Mouse (Mus musculus): ENCODE data around the gene Actb.
"Not testable (repeated sequence)": the region's sequence is repeated elsewhere in the genome, so short reads cannot be mapped to it uniquely, and the experiment has no call there.

The Actb gene

GRCm38 (mm10) chr5:142902506-142903314 is 3.8 kb downstream of the Actb start:
- DNase-seq (ENCODE audit: low spot score in 2 of 2) = no peak

GRCm38 (mm10) chr5:142901846-142902505 is 4.6 kb downstream of the Actb start:
- DNase-seq (ENCODE audit: low spot score in 2 of 2) = no peak

GRCm38 (mm10) chr5:142901355-142901802 is 5.2 kb downstream of the Actb start:
- peak in 1 of 2 experiments; percentile 49 for DNase-seq (ENCODE audit: low spot score in 2 of 2)

- DNase-seq (ENCODE audit: low spot score in 2 of 2) = no peak
Measured at GRCm38 (mm10) chr5:142900651-142901050, 5.9 kb downstream of the Actb start.

GRCm38 (mm10) chr5:142899932-142900533 is 6.5 kb downstream of the Actb start:
- no peak for DNase-seq (ENCODE audit: low spot score in 2 of 2)

- no peak for DNase-seq (ENCODE audit: low spot score in 2 of 2)
Measured at GRCm38 (mm10) chr5:142899057-142899601, 7.4 kb downstream of the Actb start.

GRCm38 (mm10) chr5:142898316-142898715 is 8.2 kb downstream of the Actb start:
- DNase-seq (ENCODE audit: low spot score in 2 of 2) = no peak

DNA sequence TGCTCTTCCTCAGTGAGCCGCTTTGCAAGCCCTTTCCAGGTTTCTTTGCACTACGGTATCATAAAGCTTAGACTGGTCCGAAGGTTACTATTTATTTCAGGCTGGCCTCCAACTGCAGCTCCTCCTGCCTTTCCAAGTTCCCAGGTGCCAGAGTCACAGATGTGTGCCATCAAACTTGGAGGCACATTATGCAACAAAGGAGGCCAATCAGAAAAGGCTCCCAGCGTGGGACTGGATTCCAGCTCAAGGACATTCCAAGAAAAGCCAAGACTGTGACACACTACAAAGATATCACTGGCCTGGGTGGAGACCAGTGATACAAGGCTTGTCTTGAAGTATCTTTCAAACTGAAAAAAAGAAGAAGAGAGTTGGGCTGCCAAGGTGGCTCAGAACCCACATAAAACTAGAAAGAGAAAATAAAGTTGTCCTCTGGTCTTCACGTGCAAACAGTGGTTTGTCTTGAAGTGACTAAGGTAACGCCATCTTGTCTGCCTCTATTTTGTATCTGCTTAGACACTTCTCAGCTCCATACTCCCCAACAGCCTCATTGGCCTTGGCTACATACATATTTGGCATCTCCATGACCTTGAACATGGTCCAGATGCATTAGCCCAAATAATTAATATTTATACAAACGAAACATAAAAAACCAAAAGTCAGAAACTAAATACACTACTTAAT is 8.8 kb downstream of the Actb start:
- no peak for DNase-seq (ENCODE audit: low spot score in 2 of 2)

GRCm38 (mm10) chr5:142896713-142897112 is 9.8 kb downstream of the Actb start:
- no peak for DNase-seq (ENCODE audit: low spot score in 2 of 2)

DNA sequence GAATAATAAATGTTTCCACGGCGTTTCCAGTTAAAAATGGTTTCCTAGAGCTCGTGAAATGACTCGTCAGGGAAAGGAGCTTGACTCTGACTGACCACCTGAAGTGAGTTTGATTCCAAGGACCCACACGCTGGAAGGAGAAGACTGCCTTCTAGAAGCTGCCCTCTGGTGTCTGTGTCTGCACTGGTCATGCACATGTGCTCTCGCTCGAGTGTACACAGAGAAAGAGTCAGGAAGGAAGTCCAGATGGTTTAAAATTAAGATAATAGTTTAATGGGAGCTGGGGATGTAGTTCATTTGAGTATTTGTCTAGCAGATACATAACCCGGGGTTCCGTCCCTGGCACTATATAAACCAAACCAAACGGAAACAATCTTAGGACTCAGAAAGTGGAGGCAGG is 10.4 kb downstream of the Actb start:
- no peak for DNase-seq (ENCODE audit: low spot score in 2 of 2)

GRCm38 (mm10) chr5:142894918-142895613 is 11.5 kb downstream of the Actb start, which contains the start of gene Fbxl18:
Fbxl18 (minus strand) TSS chr5:142895421.
- peak; percentile 81 to 90 for DNase-seq (ENCODE audit: low spot score in 2 of 2)

DNA sequence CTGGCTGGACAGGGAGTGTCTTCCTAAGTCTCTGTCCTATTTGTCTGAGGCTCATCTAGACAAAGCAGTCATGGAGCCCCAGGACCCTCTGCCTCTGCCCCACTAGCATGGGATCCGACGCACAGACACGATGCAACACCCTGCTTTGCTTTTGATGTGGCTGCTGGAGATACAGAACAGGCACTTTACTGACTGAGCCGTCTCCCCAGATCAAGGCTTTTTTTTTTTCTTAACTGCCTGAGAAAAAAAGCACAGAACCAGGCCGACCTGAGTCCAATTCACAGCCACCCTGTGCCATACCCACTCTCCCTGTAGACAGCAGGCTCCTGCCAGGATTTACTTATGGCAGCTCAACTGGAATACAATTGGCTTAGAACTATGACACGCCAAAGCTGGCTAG is 15.2 kb downstream of the Actb start:
- DNase-seq (ENCODE audit: low spot score in 2 of 2) = no peak

DNA sequence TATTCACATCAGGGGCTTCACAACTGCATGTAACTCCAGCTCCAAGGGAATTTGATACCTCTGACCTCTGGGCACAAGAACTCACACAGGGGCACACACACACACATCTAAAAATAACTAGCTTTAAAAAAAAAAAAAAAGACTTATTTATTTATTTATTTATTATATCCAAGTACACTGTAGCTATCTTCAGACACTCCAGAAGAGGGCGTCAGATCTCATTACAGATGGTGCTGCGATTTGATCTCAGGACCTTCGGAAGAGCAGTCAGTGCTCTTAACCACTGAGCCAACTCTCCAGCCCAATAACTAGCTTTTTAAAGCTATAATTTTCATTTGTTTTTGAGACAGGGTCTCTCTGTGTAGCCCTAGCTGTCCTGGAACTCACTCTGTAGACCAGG is 19.0 kb downstream of the Actb start:
- DNase-seq (ENCODE audit: low spot score in 2 of 2) = not testable (repeated sequence)

DNA sequence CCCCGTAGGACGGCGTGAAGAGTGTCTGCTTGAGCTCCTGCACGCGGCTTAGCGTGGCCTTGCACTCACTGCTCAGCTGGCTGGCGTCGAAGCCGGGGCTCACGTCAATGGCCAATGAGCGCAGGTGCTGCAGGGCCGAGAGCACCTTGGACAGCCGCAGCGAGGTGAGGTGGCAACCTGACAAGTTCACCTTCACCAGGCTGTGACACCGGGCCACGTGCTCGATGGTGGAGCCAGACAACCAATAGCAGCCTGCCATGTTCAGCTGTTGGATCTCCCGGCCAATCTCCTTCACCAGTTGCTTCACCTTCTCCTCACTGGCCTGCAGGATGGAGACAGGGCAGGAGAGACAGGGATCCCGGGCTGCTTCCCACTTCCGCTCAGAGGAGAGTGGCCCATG is 19.8 kb downstream of the Actb start:
- no peak for DNase-seq (ENCODE audit: low spot score in 2 of 2)

DNA sequence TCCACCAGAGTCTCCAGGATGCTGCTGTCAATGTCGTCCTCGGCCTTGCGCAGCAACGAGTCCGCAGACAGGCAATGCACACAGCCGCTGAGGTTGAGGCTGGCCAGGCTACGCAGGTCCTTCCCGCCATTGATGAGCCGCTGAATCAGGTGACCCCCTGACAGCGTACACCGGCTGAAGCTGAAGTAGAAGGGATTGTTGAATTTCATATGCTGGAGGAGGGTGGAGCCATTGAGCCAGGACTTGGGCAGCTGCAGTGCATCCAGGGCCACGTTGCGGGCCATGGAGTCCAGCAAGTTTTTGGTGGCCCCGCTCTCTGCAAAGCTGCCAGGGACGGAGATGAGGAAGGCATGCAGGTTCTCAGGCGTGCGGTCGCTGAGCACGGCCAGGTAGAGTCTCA is 20.4 kb downstream of the Actb start:
- no peak for DNase-seq (ENCODE audit: low spot score in 2 of 2)

- no peak for DNase-seq (ENCODE audit: low spot score in 2 of 2)
Measured at GRCm38 (mm10) chr5:142882471-142882870, 24.1 kb downstream of the Actb start.

GRCm38 (mm10) chr5:142881936-142882335 is 24.6 kb downstream of the Actb start:
- DNase-seq (ENCODE audit: low spot score in 2 of 2) = no peak

DNA sequence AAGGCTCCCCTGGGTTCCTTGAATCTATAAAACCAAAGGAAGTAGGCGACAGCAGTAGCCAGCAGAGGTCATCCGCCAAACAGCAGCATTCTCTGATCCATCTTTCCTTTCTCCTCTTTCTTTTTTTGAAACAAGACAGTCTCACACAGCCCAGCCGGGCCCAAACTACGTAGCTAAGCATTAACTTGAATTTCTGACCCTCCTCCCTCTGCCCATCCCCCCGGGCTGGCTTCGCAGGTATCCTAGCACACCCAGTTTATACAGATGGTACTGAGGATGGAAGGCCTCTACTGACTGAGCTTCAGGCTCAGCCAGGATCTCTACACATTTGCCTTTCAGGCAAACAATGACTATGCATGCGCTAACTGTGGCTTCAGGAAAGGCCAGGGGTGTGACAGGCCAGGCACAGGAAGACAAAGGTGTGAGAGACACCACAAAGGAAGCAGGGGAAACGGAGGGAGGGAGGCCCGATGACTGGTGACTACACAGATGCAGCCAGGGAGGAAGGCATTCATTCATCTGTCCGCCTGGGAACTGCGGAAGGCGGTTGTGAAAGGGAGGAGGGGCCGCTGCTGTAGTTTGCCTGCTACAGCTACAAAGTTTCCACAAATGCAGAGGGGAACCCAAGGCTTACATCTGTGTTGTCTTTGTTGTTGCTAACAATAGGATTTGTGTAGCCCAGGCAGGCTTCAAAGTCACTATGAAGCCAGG is 25.6 kb downstream of the Actb start:
- no peak for DNase-seq (ENCODE audit: low spot score in 2 of 2)

GRCm38 (mm10) chr5:142880246-142880645 is 26.3 kb downstream of the Actb start:
- DNase-seq (ENCODE audit: low spot score in 2 of 2) = no peak

Measured in urinary bladder, postnatal 36 days (tissue).